Mouse (Mus musculus) embryonic fibroblast, embryonic 13.5 days (primary cell): Measurements from ENCODE around the gene Cacnb3.

Source experiments
- CTCF ChIP-seq: IDR thresholded peaks from 2 replicates; pipeline ENCODE4 v1.5.1; 2011; ENCODE audit warnings: mild to moderate bottlenecking, control low read depth, low read length, moderate library complexity, borderline replicate concordance; ENCODE audit not compliant: insufficient read depth
- POLR2A ChIP-seq: IDR thresholded peaks from 2 replicates; pipeline ENCODE4 v1.6.1; 2011; ENCODE audit warnings: low read depth, mild to moderate bottlenecking, control low read depth, low read length, moderate library complexity

DNA sequence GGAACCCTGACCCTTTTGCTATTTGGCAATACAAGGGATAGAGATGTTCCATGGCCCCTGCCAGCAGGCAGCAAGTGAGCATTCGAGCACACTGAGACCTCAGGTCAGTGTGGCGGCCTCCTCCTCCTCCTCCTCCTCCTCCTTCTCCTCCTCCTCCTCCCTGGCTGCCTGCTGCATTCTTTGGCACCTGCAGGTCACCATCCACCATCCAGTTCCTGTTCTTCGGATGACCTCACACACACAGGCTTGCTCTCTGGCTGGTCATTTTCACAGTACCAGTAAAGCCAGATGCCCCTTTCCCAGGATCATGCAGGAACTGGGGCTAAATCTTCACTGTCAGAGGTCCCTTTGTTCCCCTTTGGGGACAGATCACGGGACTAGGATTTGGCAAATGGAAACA is 39.2 kb upstream of the Cacnb3 start:
- TF ChIP-seq CTCF (no peak), POLR2A (no peak)
